Mouse (Mus musculus) spleen, adult 2 months (tissue): ENCODE results near the gene Mul1. TPM values are rescaled to one million over a fixed set of nuclear protein-coding genes. Genes with fewer than 3 reads are reported as not detected.

Source experiments
- DNase-seq, 2 experiments: peaks; one replicate each; pipeline versions ENCODE4 v3.0.0 to v3.0.0-alpha.2; 2012 to 2021; ENCODE audit warnings: low spot score in 2 of 2, low read depth in 1 of 2
- H3K27ac ChIP-seq: fragments of 200-500 bp; 2 replicates; pipeline ENCODE4 v1.5.1; 2012; ENCODE audit warnings: low read length, inconsistent platforms; ENCODE audit not compliant: insufficient read depth
- H3K27me3 ChIP-seq: fragments of 200-500 bp; 2 replicates; pipeline ENCODE4 v1.6.1; 2012; ENCODE audit warnings: mild to moderate bottlenecking, moderate library complexity, low read length, inconsistent platforms; ENCODE audit not compliant: control insufficient read depth, insufficient read depth
- H3K36me3 ChIP-seq: fragments of 200-500 bp; 2 replicates; pipeline ENCODE4 v1.6.1; 2012; ENCODE audit warnings: mild to moderate bottlenecking, low read length, inconsistent platforms; ENCODE audit not compliant: control insufficient read depth, insufficient read depth
- H3K4me1 ChIP-seq: fragments of 200-500 bp; 2 replicates; pipeline ENCODE4 v1.6.1; 2011; ENCODE audit warnings: inconsistent platforms; ENCODE audit not compliant: control insufficient read depth, insufficient read depth, insufficient read length
- H3K4me3 ChIP-seq: fragments of 200-500 bp; 2 replicates; pipeline ENCODE4 v1.5.1; 2011; ENCODE audit warnings: mild to moderate bottlenecking, inconsistent platforms; ENCODE audit not compliant: insufficient read depth, insufficient read length; ENCODE audit errors: extremely low read depth
- CTCF ChIP-seq: fragments of 200-500 bp; IDR thresholded peaks from 2 replicates; pipeline ENCODE4 v1.5.1; 2011; ENCODE audit warnings: mild to moderate bottlenecking, inconsistent platforms; ENCODE audit not compliant: insufficient read depth, insufficient read length, insufficient replicate concordance; ENCODE audit errors: extremely low read depth
- POLR2A ChIP-seq: fragments of 200-500 bp; IDR thresholded peaks from 2 replicates; pipeline ENCODE4 v1.6.1; 2011; ENCODE audit warnings: low read depth, low read length, inconsistent platforms
- WGBS: fragments of 180-500 bp; shearing (Covaris S2); methylation state at CpG from one replicate; pipeline ENCODE4 v1.1.7; 2018; 5-methylcytosine and 5-hydroxymethylcytosine counted together
- polyA plus RNA-seq: library from polyadenylated mRNA; depleted of rRNA; stranded (reverse); fragments of >200 nt; gene quantifications from 2 replicates; pipeline ENCODE4 v1.2.3, GENCODE M21; 2012

The Mul1 gene
- polyA plus RNA-seq, 1 experiment = 7.8 TPM

GRCm38 (mm10) chr4:138444941-138445340, 10.5 kb downstream of the Mul1 start:
- no peak for TF ChIP-seq CTCF
- TF ChIP-seq POLR2A = no peak
- H3K4me3 ChIP-seq = no peak overlapping the region
- DNase-seq = no peak
- no peak overlapping the region for H3K27ac ChIP-seq
- no peaks in the 10 kb centered on the region for H3K27me3 ChIP-seq
- H3K36me3 ChIP-seq = peaks cover 12% of the 10 kb centered on the region
- H3K4me1 ChIP-seq = no peaks in the 10 kb centered on the region
- WGBS = 28% methylated on average over 5 of the region's 5 CpGs

DNA sequence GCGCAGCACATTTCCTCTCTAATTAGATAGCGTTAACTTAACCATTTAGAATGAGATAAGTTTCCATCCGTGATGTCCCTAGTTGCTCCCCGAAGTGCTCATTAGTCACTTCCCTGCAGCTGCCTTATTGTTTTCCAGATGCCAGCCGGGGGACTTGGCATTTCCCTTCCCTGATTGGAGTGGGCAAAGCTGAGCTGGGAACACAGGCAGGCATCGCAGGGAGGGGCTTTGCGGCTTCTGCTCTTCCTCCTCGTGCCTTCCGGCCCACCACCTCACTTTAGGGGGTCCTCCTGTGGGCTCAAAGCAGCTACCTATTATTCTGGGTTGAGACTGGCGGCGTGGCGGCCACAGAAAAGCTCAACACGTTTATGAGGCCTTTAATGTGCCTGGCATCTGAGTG, 12.5 kb downstream of the Mul1 start:
- H3K4me1 ChIP-seq = no peaks in the 10 kb centered on the region
- no peak for TF ChIP-seq POLR2A
- no peak for TF ChIP-seq CTCF
- H3K4me3 ChIP-seq = no peak overlapping the region
- no peak for DNase-seq
- peaks cover 1% of the 10 kb centered on the region; the same call in 1 of the 2 replicates for H3K27me3 ChIP-seq
- no peak overlapping the region for H3K27ac ChIP-seq
- WGBS = 25% methylated on average over 13 of the region's 13 CpGs
- no peaks in the 10 kb centered on the region for H3K36me3 ChIP-seq

DNA sequence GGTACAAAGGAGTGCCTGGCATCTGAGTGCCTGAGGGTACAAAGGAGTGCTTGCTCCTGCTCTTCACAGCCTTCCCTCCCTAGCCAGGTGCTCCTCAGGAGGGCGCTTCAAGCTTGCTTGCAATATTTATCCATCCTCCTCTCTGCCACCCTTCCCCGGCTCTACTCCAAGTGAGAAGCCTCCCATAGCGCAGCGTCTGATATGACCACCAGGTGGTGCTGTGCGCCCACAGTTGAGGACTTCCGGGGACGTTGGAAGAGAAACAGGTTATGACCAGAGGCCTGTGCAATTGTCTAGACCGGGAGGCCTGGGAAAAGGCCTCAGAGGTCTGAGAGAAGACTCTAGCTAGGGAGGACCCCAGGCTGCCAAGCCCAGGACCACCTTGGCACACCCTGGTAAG, 12.9 kb downstream of the Mul1 start:
- Histone ChIP-seq H3K4me1 (no peaks in the 10 kb centered on the region), H3K27ac (no peak overlapping the region), H3K4me3 (no peak overlapping the region), H3K27me3 (peaks cover 1% of the 10 kb centered on the region; the same call in 1 of the 2 replicates), H3K36me3 (no peaks in the 10 kb centered on the region)
- TF ChIP-seq CTCF (peak; percentile 98), POLR2A (no peak)
- under 1% methylated on average over 8 of the region's 8 CpGs for WGBS
- peak; percentile 53 to 78 for DNase-seq

GRCm38 (mm10) chr4:138447827-138448602, 13.5 kb downstream of the Mul1 start:
- no peak for DNase-seq
- H3K4me3 ChIP-seq = no peak overlapping the region
- H3K27ac ChIP-seq = no peak overlapping the region
- TF ChIP-seq CTCF (no peak), POLR2A (no peak)
- 52% methylated on average over 15 of the region's 15 CpGs for WGBS
- no peaks in the 10 kb centered on the region for H3K4me1 ChIP-seq
- peaks cover 1% of the 10 kb centered on the region; the same call in 1 of the 2 replicates for H3K27me3 ChIP-seq
- H3K36me3 ChIP-seq = no peaks in the 10 kb centered on the region

DNA sequence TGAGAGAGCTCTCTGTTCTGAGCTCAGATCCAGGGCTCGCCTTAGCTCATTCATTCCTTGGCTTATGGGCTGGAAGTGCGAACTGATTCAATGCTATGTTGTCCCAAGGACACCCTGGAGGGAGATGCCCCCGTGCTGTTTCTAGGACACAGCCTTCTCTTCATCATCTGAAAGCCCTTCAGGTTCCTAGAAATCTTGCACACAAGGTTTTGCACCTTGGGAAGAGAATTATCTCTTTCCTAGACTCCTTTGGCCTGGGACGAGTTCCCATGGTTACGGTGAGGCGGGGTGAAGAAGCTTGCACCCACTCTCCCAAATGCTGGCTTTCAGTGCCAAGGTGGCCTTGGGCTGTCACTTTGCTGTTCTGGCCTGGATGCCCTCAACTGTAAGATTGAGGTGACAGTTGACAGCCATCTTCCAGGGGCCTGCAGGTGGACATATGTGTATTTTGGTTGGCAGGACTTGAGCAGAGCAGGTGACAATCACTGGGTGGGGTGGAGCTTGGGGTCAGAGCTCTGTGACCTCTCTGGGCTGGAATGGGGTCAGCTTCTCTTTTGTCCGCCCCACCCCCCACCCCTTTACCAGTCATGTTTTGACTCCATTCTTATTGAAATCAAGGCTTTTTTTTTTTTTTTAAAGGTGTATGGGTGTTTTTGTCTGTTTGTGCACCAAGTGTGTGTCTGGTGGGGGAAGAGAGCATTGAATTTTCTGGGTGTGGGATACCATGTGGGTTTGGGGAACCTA, 14.6 kb downstream of the Mul1 start:
- Histone ChIP-seq H3K36me3 (no peaks in the 10 kb centered on the region), H3K27ac (no peak overlapping the region), H3K4me1 (no peaks in the 10 kb centered on the region; the same call in none of the 2 replicates), H3K4me3 (no peak overlapping the region), H3K27me3 (peaks cover 6% of the 10 kb centered on the region)
- WGBS = 65% methylated on average over 7 of the region's 7 CpGs
- DNase-seq = no peak
- TF ChIP-seq CTCF (no peak), POLR2A (no peak)

DNA sequence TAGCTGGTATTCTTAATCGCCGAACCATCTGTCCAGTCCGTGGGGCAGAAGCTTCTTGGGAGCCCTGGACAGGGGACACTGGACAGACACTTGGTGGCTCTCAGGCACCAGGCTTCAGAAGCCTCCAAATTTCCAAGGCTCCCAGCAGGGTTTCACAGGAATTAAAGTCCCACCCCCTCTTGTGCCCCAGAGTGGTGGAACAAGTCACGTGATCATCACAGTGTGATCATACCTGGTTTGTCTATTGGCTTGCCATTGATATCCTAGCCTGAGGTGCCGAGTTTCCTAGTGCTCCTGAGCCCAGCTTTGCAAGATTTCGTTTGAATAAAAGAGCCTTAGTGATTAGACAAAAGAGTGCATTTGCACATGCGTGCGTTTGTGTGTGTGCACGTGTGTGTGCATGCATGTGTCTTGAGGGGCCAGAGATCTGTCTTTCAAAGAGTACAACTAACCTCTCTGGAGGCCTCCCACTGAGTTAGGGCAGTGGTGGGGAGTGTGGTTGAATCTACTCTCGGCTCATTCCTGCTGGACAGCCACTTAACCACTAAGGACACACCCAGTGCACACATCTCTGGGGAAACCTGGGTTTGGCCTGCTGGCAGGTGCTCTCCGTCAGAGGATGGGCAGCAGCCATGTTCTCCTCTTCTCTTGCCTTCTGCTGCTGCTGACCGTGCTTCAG, 15.3 kb downstream of the Mul1 start:
- no peak for DNase-seq
- Histone ChIP-seq H3K27me3 (peaks cover 11% of the 10 kb centered on the region), H3K4me3 (no peak overlapping the region), H3K4me1 (peaks cover under 1% of the 10 kb centered on the region), H3K27ac (no peak overlapping the region), H3K36me3 (no peaks in the 10 kb centered on the region)
- TF ChIP-seq CTCF = no peak
- TF ChIP-seq POLR2A = no peak
- WGBS = 65% methylated on average over 12 of the region's 12 CpGs
